Mouse (Mus musculus): ENCODE results near the gene Wasl. TPM values are rescaled to one million over a fixed set of nuclear protein-coding genes. Genes with fewer than 3 reads are reported as not detected.

The Wasl gene
- polyA plus RNA-seq, 1 experiment from 2014 or later = 61.1 TPM

- TF ChIP-seq CTCF (IDR thresholded peaks at IDR 0.05) = no peak
- in situ Hi-C loops (cut with MboI; ENCODE audit: low pct_unique_long_range_greater_than_20kb) = no loop called here
- no peaks in the 10 kb centered on the region for H3K27me3 ChIP-seq
- DNase-seq (ENCODE audit: low read depth, low spot score) = no peak
- ATAC-seq = no peak
- ChIA-PET POLR2A (no interaction called here), CTCF (no interaction called here)
Observed at GRCm38 (mm10) chr6:24591525-24592218, 73.1 kb downstream of the Wasl start.

- ChIA-PET CTCF (no interaction called here), POLR2A (no interaction called here)
- no peak for TF ChIP-seq CTCF (IDR thresholded peaks at IDR 0.05)
- no peak for DNase-seq (ENCODE audit: low read depth, low spot score)
- no peaks in the 10 kb centered on the region for H3K27me3 ChIP-seq
- in situ Hi-C loops (cut with MboI; ENCODE audit: low pct_unique_long_range_greater_than_20kb) = no loop called here
- ATAC-seq = no peak
Observed at GRCm38 (mm10) chr6:24590282-24590681, 74.5 kb downstream of the Wasl start.

- no peak for TF ChIP-seq CTCF (IDR thresholded peaks at IDR 0.05)
- ChIA-PET CTCF (interaction anchor here (0.9 kb wide), 1 partner anchor 9 kb away, joined by 4 read pairs; no protein-coding TSS in a partner anchor), POLR2A (no interaction called here)
- ATAC-seq (no peak), DNase-seq (ENCODE audit: low read depth, low spot score) (no peak)
- in situ Hi-C loops (cut with MboI; ENCODE audit: low pct_unique_long_range_greater_than_20kb) = no loop called here
- no peaks in the 10 kb centered on the region for H3K27me3 ChIP-seq
Observed at GRCm38 (mm10) chr6:24586885-24587284, 77.9 kb downstream of the Wasl start.

GRCm38 (mm10) chr6:24585431-24586310 is 79.1 kb downstream of the Wasl start:
- no peak for TF ChIP-seq CTCF (IDR thresholded peaks at IDR 0.05)
- in situ Hi-C loops (cut with MboI; ENCODE audit: low pct_unique_long_range_greater_than_20kb) = no loop called here
- no peak for ATAC-seq
- DNase-seq (ENCODE audit: low read depth, low spot score) = no peak
- POLR2A ChIA-PET = interaction anchor here (0.6 kb wide), 1 partner anchor 11 kb away, joined by 3 read pairs; no protein-coding TSS in a partner anchor
- CTCF ChIA-PET = interaction anchor here (0.9 kb wide), 1 partner anchor 50 kb away, joined by 3 read pairs; no protein-coding TSS in a partner anchor
- no peaks in the 10 kb centered on the region for H3K27me3 ChIP-seq

- H3K27me3 ChIP-seq = no peaks in the 10 kb centered on the region
- no peak for TF ChIP-seq CTCF (IDR thresholded peaks at IDR 0.05)
- ChIA-PET POLR2A (no interaction called here), CTCF (interaction anchor here (0.9 to 1.1 kb wide), 2 partner anchors 13 to 54 kb away, joined by 3 read pairs; no protein-coding TSS in a partner anchor)
- DNase-seq (ENCODE audit: low read depth, low spot score) (no peak), ATAC-seq (no peak)
- in situ Hi-C loops (cut with MboI; ENCODE audit: low pct_unique_long_range_greater_than_20kb) = no loop called here
Observed at GRCm38 (mm10) chr6:24583456-24583855, 81.4 kb downstream of the Wasl start.

- no peak for ATAC-seq
- ChIA-PET POLR2A (no interaction called here), CTCF (no interaction called here)
- in situ Hi-C loops (cut with MboI; ENCODE audit: low pct_unique_long_range_greater_than_20kb) = no loop called here
- no peaks in the 10 kb centered on the region for H3K27me3 ChIP-seq
- DNase-seq (ENCODE audit: low read depth, low spot score) = no peak
- TF ChIP-seq CTCF (IDR thresholded peaks at IDR 0.05) = no peak
Observed at GRCm38 (mm10) chr6:24573319-24573718, 91.5 kb downstream of the Wasl start.

- no peak for ATAC-seq
- H3K27me3 ChIP-seq = no peaks in the 10 kb centered on the region
- ChIA-PET POLR2A (no interaction called here), CTCF (no interaction called here)
- no peak for TF ChIP-seq CTCF (IDR thresholded peaks at IDR 0.05)
- in situ Hi-C loops (cut with MboI; ENCODE audit: low pct_unique_long_range_greater_than_20kb) = no loop called here
- DNase-seq (ENCODE audit: low read depth, low spot score) = no peak
Observed at GRCm38 (mm10) chr6:24572431-24572830, 92.4 kb downstream of the Wasl start.

- POLR2A ChIA-PET = no interaction called here
- no peak for DNase-seq (ENCODE audit: low read depth, low spot score)
- ATAC-seq = no peak
Observed at GRCm38 (mm10) chr6:24571126-24571525, 93.7 kb downstream of the Wasl start.

GRCm38 (mm10) chr6:24570278-24570677 is 94.5 kb downstream of the Wasl start:
- no peak for TF ChIP-seq CTCF (IDR thresholded peaks at IDR 0.05)
- H3K27me3 ChIP-seq = no peaks in the 10 kb centered on the region
- ChIA-PET POLR2A (no interaction called here), CTCF (interaction anchor here (1.0 kb wide), 1 partner anchor 12 kb away, joined by 4 read pairs; no protein-coding TSS in a partner anchor)
- no peak for ATAC-seq
- in situ Hi-C loops (cut with MboI; ENCODE audit: low pct_unique_long_range_greater_than_20kb) = no loop called here
- DNase-seq (ENCODE audit: low read depth, low spot score) = no peak

More at GRCm38 (mm10) chr6:24571126-24571525, 93.7 kb downstream of the Wasl start:
- in situ Hi-C loops (cut with MboI; ENCODE audit: low pct_unique_long_range_greater_than_20kb) = no loop called here
- no peak for TF ChIP-seq CTCF (IDR thresholded peaks at IDR 0.05)
- CTCF ChIA-PET = interaction anchor here (1.0 kb wide), 1 partner anchor 13 kb away, joined by 4 read pairs; no protein-coding TSS in a partner anchor
- no peaks in the 10 kb centered on the region for H3K27me3 ChIP-seq

GRCm38 (mm10) chr6:24569711-24570110 is 95.1 kb downstream of the Wasl start:
- no peaks in the 10 kb centered on the region for H3K27me3 ChIP-seq
- ChIA-PET CTCF (interaction anchor here (1.3 kb wide), 1 partner anchor 9 kb away, joined by 3 read pairs; no protein-coding TSS in a partner anchor), POLR2A (no interaction called here)
- DNase-seq (ENCODE audit: low read depth, low spot score) (no peak), ATAC-seq (no peak)
- in situ Hi-C loops (cut with MboI; ENCODE audit: low pct_unique_long_range_greater_than_20kb) = no loop called here
- TF ChIP-seq CTCF (IDR thresholded peaks at IDR 0.05) = no peak

GRCm38 (mm10) chr6:24568963-24569362 is 95.8 kb downstream of the Wasl start:
- ChIA-PET CTCF (interaction anchor here (1.0 to 1.3 kb wide), 3 partner anchors 9 to 39 kb away, joined by 3 read pairs; no protein-coding TSS in a partner anchor), POLR2A (no interaction called here)
- H3K27me3 ChIP-seq = no peaks in the 10 kb centered on the region
- in situ Hi-C loops (cut with MboI; ENCODE audit: low pct_unique_long_range_greater_than_20kb) = no loop called here
- TF ChIP-seq CTCF (IDR thresholded peaks at IDR 0.05) = peak; percentile 59
- no peak for ATAC-seq
- no peak for DNase-seq (ENCODE audit: low read depth, low spot score)
